Mouse (Mus musculus): Measurements from ENCODE around the gene Lhfp.

- no peak for TF ChIP-seq CTCF (IDR thresholded peaks at IDR 0.05; ENCODE audit: insufficient read depth, low read length)
- TF ChIP-seq POLR2A (IDR thresholded peaks at IDR 0.05; ENCODE audit: borderline replicate concordance, extremely low read depth, low read depth, low read length), result no peak
These were observed 3.5 kb downstream of the Lhfp start for GRCm38 (mm10) chr3:53044682-53045299.

Measured in lung, adult 2 months (tissue).